ENCODE assay signal across 12 mouse cellular contexts in genomic region chr14:45796665-45797319, GRCm38 (mm10).
A peak's percentile ranks its signal among the peaks of the same experiment; 100 is the strongest.
DNase-seq lines count a peak whose midpoint lies in the region; ATAC-seq and TF ChIP-seq lines count a peak whose summit lies in the region.
"Had no signal": no experiment of that assay in that cellular context is flagged by ENCODE, and none has a peak within 500 bp of the region (broad histone marks: within the 10 kb centered on the region; RNA-seq: fewer than 3 reads in every experiment).

No protein-coding gene starts in this region.

- no peak overlapping the region for H3K4me2 ChIP-seq in kidney, postnatal 0 days (ENCODE audit: low read length)
- no peak overlapping the region for H3K4me2 ChIP-seq in kidney, embryonic 14.5 days (replicated peaks; ENCODE audit: low read depth, low read length)
- H3K4me2 ChIP-seq in liver, embryonic 11.5 days = no peak overlapping the region
- H3K4me2 ChIP-seq: forebrain, embryonic 15.5 days; liver, embryonic 15.5 days had no signal

- no peaks in the 10 kb centered on the region for H3K9me3 ChIP-seq in kidney, postnatal 0 days (replicated peaks; ENCODE audit: low read length)
- peaks cover 4% of the 10 kb centered on the region for H3K9me3 ChIP-seq in kidney, embryonic 14.5 days (ENCODE audit: control insufficient read depth, low read length)
- no peaks in the 10 kb centered on the region for H3K9me3 ChIP-seq in liver, embryonic 11.5 days (ENCODE audit: control insufficient read depth, low read length)
- H3K9me3 ChIP-seq: forebrain, embryonic 15.5 days; liver, embryonic 15.5 days had no signal

- H3K27me3 ChIP-seq in kidney, postnatal 0 days (ENCODE audit: insufficient read depth, low read length) = no peaks in the 10 kb centered on the region
- H3K27me3 ChIP-seq in kidney, embryonic 14.5 days (ENCODE audit: control insufficient read depth, insufficient read depth, low read length) = no peaks in the 10 kb centered on the region
- no peaks in the 10 kb centered on the region for H3K27me3 ChIP-seq in liver, embryonic 11.5 days (replicated peaks; ENCODE audit: control insufficient read depth, insufficient read depth, low read length)
- H3K27me3 ChIP-seq: forebrain, embryonic 15.5 days; liver, embryonic 15.5 days had no signal

- WGBS in kidney, postnatal 0 days = 61% methylated on average over 10 of the region's 10 CpGs
- WGBS in kidney, embryonic 14.5 days = 62% methylated on average over 10 of the region's 10 CpGs
- WGBS in liver, embryonic 11.5 days = 78% methylated on average over 10 of the region's 10 CpGs

- no peak overlapping the region for H3K4me3 ChIP-seq in kidney, postnatal 0 days (replicated peaks; ENCODE audit: low read depth, low read length)
- H3K4me3 ChIP-seq in kidney, embryonic 14.5 days (ENCODE audit: low read length) = no peak overlapping the region
- H3K4me3 ChIP-seq in liver, embryonic 11.5 days (ENCODE audit: low read depth, low read length) = no peak overlapping the region
- H3K4me3 ChIP-seq: forebrain, embryonic 15.5 days; liver, embryonic 15.5 days had no signal

- peak; percentile 53 for DNase-seq in kidney, postnatal 0 days (ENCODE audit: low spot score)
- peak; percentile 53 for DNase-seq in adrenal gland, adult 8-10 months
- DNase-seq in heart, adult 9 months (ENCODE audit: low spot score in 2 of 2) = peak; percentile 65 to 69
- DNase-seq in lung, postnatal 14 days = peak; percentile 32
- no peak for DNase-seq in cerebellum, adult 9-10 months
- no peak for DNase-seq in liver, embryonic 11.5 days (ENCODE audit: low spot score)
- DNase-seq: embryo, embryonic 11 days; thymus, adult 18-20 months had no signal

- no peak overlapping the region for H3K9ac ChIP-seq in kidney, postnatal 0 days (ENCODE audit: low read depth, low read length)
- H3K9ac ChIP-seq in kidney, embryonic 14.5 days (ENCODE audit: low read depth, low read length) = no peak overlapping the region
- no peak overlapping the region for H3K9ac ChIP-seq in liver, embryonic 11.5 days (ENCODE audit: low read depth, low read length)
- H3K9ac ChIP-seq: forebrain, embryonic 15.5 days; liver, embryonic 15.5 days had no signal

- no peaks in the 10 kb centered on the region for H3K36me3 ChIP-seq in kidney, postnatal 0 days (ENCODE audit: insufficient read depth, low read length)
- no peaks in the 10 kb centered on the region for H3K36me3 ChIP-seq in kidney, embryonic 14.5 days (ENCODE audit: control insufficient read depth, insufficient read depth, low read length)
- H3K36me3 ChIP-seq in liver, embryonic 11.5 days (ENCODE audit: control insufficient read depth, insufficient read depth, low read length) = no peaks in the 10 kb centered on the region
- H3K36me3 ChIP-seq: forebrain, embryonic 15.5 days; G1E; liver, embryonic 15.5 days had no signal

- TF ChIP-seq CTCF in kidney, postnatal 0 days (IDR thresholded peaks at IDR 0.05; ENCODE audit: low read depth) = no peak

- no peaks in the 10 kb centered on the region for H3K4me1 ChIP-seq in kidney, postnatal 0 days (replicated peaks; ENCODE audit: insufficient read depth, low read length)
- no peaks in the 10 kb centered on the region for H3K4me1 ChIP-seq in kidney, embryonic 14.5 days (ENCODE audit: control insufficient read depth, insufficient read depth, low read length)
- no peaks in the 10 kb centered on the region for H3K4me1 ChIP-seq in liver, embryonic 11.5 days (replicated peaks; ENCODE audit: control insufficient read depth, insufficient read depth, low read length)
- H3K4me1 ChIP-seq: forebrain, embryonic 15.5 days; liver, embryonic 15.5 days had no signal

- no peak overlapping the region for H3K27ac ChIP-seq in kidney, postnatal 0 days
- H3K27ac ChIP-seq in kidney, embryonic 14.5 days (ENCODE audit: low read depth, low read length) = no peak overlapping the region
- H3K27ac ChIP-seq in liver, embryonic 11.5 days (ENCODE audit: low read depth, low read length) = no peak overlapping the region
- H3K27ac ChIP-seq: forebrain, embryonic 15.5 days; liver, embryonic 15.5 days had no signal

- no peak for ATAC-seq in kidney, postnatal 0 days (replicated peaks; ENCODE audit: low FRiP score, low read depth)
- no peak for ATAC-seq in kidney, embryonic 14.5 days (ENCODE audit: low FRiP score, low TSS enrichment)
- no peak for ATAC-seq in liver, embryonic 11.5 days (replicated peaks; ENCODE audit: low FRiP score)
- ATAC-seq: forebrain, embryonic 15.5 days had no signal

Comparison
In these comparisons a context has a peak if more than half of its experiments do, and no peak if none do; other contexts are left out.
1. DNase-seq: peak in kidney, postnatal 0 days (single experiment), adrenal gland, adult 8-10 months (single experiment), heart, adult 9 months (2 of 2) and lung, postnatal 14 days (single experiment); none in cerebellum, adult 9-10 months (single experiment) and liver, embryonic 11.5 days (single experiment).